Comparison of ENCODE assay signal across 8 mouse cellular contexts in the genomic region with DNA sequence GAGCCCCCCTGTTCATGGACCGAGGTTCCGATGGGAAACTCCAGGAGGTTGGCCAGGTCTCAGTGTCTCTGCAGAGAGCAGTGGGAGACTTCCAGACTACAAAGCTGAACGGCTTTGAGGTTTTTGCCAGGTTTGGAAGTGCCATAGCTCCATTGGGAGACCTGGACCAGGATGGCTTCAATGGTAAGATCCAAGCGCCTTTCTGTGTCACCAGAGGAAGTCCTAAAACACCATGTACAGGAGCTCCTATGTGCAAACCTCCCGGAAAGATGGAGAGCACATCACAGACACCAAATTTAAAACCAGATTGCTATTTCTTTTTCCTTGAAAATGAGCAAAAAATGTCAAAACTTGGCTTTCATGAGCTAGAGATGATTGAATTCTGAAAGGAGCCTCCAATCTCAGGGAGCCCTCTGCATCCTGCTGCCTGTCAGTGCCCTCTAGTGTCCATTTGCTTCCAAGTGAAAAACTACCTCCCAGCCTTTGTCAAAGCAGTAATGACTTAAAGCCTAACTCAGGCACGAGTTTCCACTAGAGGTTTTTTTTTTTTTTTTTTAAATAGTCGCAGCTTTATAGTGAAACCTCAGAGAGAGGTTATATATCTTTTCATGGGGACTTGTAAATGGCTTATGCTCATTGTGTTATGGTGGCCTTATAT. TPM values are rescaled to one million over a fixed set of nuclear protein-coding genes. Genes with fewer than 3 reads are reported as not detected.
DNase-seq lines count a peak whose midpoint lies in the region; ATAC-seq and TF ChIP-seq lines count a peak whose summit lies in the region.

No protein-coding gene starts in this region.

- no peak overlapping the region for H3K4me2 ChIP-seq in midbrain, embryonic 11.5 days
- H3K4me2 ChIP-seq in midbrain, embryonic 15.5 days = no peak overlapping the region

- no peak for TF ChIP-seq POLR2A in cortical plate, adult 2 months (IDR thresholded peaks at IDR 0.05; ENCODE audit: extremely low read depth, insufficient read depth, low read length)

- peak; percentile 90 for TF ChIP-seq CTCF in cortical plate, adult 2 months (IDR thresholded peaks at IDR 0.05; ENCODE audit: extremely low read depth, insufficient read depth, low read length)

- H3K9ac ChIP-seq in midbrain, embryonic 11.5 days (ENCODE audit: low read length) = no peak overlapping the region
- no peak overlapping the region for H3K9ac ChIP-seq in midbrain, embryonic 15.5 days

- no peaks in the 10 kb centered on the region for H3K9me3 ChIP-seq in midbrain, embryonic 11.5 days (ENCODE audit: control insufficient read depth, low read length)
- H3K9me3 ChIP-seq in midbrain, embryonic 15.5 days = no peaks in the 10 kb centered on the region

- H3K27me3 ChIP-seq in midbrain, embryonic 11.5 days (ENCODE audit: control insufficient read depth, insufficient read depth, low read length) = no peaks in the 10 kb centered on the region
- H3K27me3 ChIP-seq in midbrain, embryonic 15.5 days (replicated peaks) = no peaks in the 10 kb centered on the region

- WGBS in midbrain, embryonic 11.5 days = 65% methylated on average over 7 of the region's 7 CpGs
- 62% methylated on average over 7 of the region's 7 CpGs for WGBS in midbrain, embryonic 15.5 days

- no peak for DNase-seq in midbrain, embryonic 11.5 days (ENCODE audit: low spot score, missing footprints)
- DNase-seq in adipocyte (ENCODE audit: low spot score) = peak; percentile 87
- peak; percentile 8 for DNase-seq in gonadal fat pad, adult 2 months (ENCODE audit: low read depth)
- DNase-seq in kidney, postnatal 25 days = peak; percentile 69 to 74
- peak; percentile 85 for DNase-seq in lung, postnatal 10 days
- peak; percentile 49 for DNase-seq in testis, postnatal 10 days (ENCODE audit: low spot score)

- H3K36me3 ChIP-seq in midbrain, embryonic 11.5 days (ENCODE audit: control insufficient read depth, insufficient read depth, low read length) = no peaks in the 10 kb centered on the region
- H3K36me3 ChIP-seq in midbrain, embryonic 15.5 days (replicated peaks) = no peaks in the 10 kb centered on the region

- H3K4me3 ChIP-seq in midbrain, embryonic 11.5 days (ENCODE audit: low read depth, low read length) = no peak overlapping the region
- H3K4me3 ChIP-seq in midbrain, embryonic 15.5 days = no peak overlapping the region
- H3K4me3 ChIP-seq in cortical plate, adult 2 months (ENCODE audit: insufficient read depth, low read length) = no peak overlapping the region

- ATAC-seq in midbrain, embryonic 11.5 days (ENCODE audit: low FRiP score) = peak; percentile 70; the same call in 1 of the 2 replicates
- ATAC-seq in midbrain, embryonic 15.5 days (replicated peaks) = no peak

- no peaks in the 10 kb centered on the region for H3K4me1 ChIP-seq in midbrain, embryonic 11.5 days (ENCODE audit: control insufficient read depth, insufficient read depth, low read length)
- no peaks in the 10 kb centered on the region for H3K4me1 ChIP-seq in midbrain, embryonic 15.5 days
- H3K4me1 ChIP-seq in cortical plate, adult 2 months (ENCODE audit: control insufficient read depth, insufficient read depth, low read length) = no peaks in the 10 kb centered on the region

- no peak overlapping the region for H3K27ac ChIP-seq in midbrain, embryonic 11.5 days (ENCODE audit: low read depth, low read length)
- no peak overlapping the region for H3K27ac ChIP-seq in midbrain, embryonic 15.5 days
- H3K27ac ChIP-seq in cortical plate, adult 2 months (ENCODE audit: insufficient read depth, low read length) = no peak overlapping the region

RNA-seq across cellular contexts. Expression of a gene that starts 41.2 kb away (rescaled TPM):
- 42.8 and 49.5 TPM in 2 replicates for polyA plus RNA-seq in midbrain, embryonic 11.5 days (2014; fragmentation: Nextera tagmentation; extraction: Ambion mirVana)
- polyA plus RNA-seq in midbrain, embryonic 15.5 days (2015; fragmentation: Nextera tagmentation; extraction: Ambion mirVana) = 75.9 and 82.2 TPM in 2 replicates
- 123 and 131 TPM in 2 replicates for polyA plus RNA-seq in cortical plate, adult 2 months (2012; rRNA removed)
- 0.50 and 0.77 TPM in 2 replicates for polyA plus RNA-seq in gonadal fat pad, adult 2 months (2012; rRNA removed)

RNA-seq across cellular contexts. Expression of a gene that starts 47.1 kb away (rescaled TPM):
- polyA plus RNA-seq in midbrain, embryonic 11.5 days (2014; fragmentation: Nextera tagmentation; extraction: Ambion mirVana) = 40.5 and 41.7 TPM in 2 replicates
- polyA plus RNA-seq in midbrain, embryonic 15.5 days (2015; fragmentation: Nextera tagmentation; extraction: Ambion mirVana) = 16.1 and 16.9 TPM in 2 replicates
- polyA plus RNA-seq in cortical plate, adult 2 months (2012; rRNA removed) = 88.7 and 97.2 TPM in 2 replicates
- polyA plus RNA-seq in gonadal fat pad, adult 2 months (2012; rRNA removed) = 28.8 and 48.5 TPM in 2 replicates

Comparison
In these comparisons a context has a peak if more than half of its experiments do, and no peak if none do; other contexts are left out.
1. RNA of a gene that starts 41.2 kb away (polyA plus RNA-seq): 123 to 131 TPM in cortical plate, adult 2 months, 75.9 to 82.2 TPM in midbrain, embryonic 15.5 days and 42.8 to 49.5 TPM in midbrain, embryonic 11.5 days; 0.50 to 0.77 TPM in gonadal fat pad, adult 2 months; every median in the first group is over 10 times any median in the second.